Mouse (Mus musculus): Measurements from ENCODE around the gene Immp2l. TPM values are rescaled to one million over a fixed set of nuclear protein-coding genes. Genes with fewer than 3 reads are reported as not detected.

The Immp2l gene
- polyA plus RNA-seq, 1 experiment from 2014 or later = 30.5 TPM

DNA sequence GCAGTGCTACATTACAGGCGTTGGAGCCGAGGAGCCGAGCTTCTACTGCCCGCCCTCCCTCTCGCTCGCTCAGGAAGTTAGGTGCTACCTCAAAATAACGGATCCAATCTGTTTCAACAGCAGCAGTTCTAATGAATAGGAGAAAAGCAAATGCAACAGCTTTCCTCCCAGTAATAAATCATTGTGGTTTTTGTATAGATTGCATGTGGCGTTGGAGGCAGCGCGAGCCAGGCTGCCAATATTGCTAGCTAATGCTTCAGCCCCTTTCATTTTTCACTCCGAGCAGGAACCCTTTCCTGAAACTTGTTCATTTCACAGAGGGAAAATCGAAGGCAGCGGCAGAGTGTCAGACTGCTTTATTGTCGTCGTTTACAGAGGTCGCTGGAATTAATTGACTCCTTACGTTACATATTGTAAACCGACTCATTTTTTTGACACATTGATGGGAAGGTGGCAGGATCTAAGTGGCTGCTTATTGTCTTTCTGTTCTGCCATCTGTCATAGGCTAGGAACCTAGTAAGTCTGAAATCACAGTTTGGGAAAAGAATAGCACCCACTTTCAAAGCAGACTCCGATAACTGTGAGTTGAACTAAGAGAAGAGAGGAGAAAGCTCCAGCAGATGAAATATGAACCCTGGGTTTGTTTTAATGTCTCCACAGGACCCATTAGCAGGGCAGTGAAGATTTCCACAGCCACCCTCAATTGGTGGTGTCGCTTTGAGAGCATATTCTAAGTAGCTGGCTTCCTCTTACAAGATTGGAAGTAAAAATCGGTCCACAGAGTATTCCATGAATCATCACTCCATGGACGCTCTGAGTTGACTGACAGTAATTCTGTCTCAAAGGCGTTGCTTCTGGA, 459.9 kb downstream of the Immp2l start:
- Histone ChIP-seq H3K4me3 (ENCODE audit: low read depth, low read length) (peak overlapping the region; percentile 11), H3K27me3 (replicated peaks; ENCODE audit: control insufficient read depth, insufficient read depth, low read length) (no peaks in the 10 kb centered on the region), H3K4me2 (replicated peaks; ENCODE audit: low read depth) (peak overlapping the region; percentile 60), H3K27ac (ENCODE audit: low read depth, low read length) (no peak overlapping the region), H3K9me3 (ENCODE audit: control insufficient read depth) (no peaks in the 10 kb centered on the region), H3K4me1 (replicated peaks; ENCODE audit: control insufficient read depth, insufficient read depth, low read length) (no peaks in the 10 kb centered on the region), H3K9ac (ENCODE audit: low read depth, low read length) (no peak overlapping the region), H3K36me3 (ENCODE audit: control insufficient read depth, insufficient read depth) (no peaks in the 10 kb centered on the region)
- WGBS = 44% methylated on average over 23 of the region's 23 CpGs
- ATAC-seq = no peak
- no peak for TF ChIP-seq CTCF (IDR thresholded peaks at IDR 0.05; ENCODE audit: low read depth)

DNA sequence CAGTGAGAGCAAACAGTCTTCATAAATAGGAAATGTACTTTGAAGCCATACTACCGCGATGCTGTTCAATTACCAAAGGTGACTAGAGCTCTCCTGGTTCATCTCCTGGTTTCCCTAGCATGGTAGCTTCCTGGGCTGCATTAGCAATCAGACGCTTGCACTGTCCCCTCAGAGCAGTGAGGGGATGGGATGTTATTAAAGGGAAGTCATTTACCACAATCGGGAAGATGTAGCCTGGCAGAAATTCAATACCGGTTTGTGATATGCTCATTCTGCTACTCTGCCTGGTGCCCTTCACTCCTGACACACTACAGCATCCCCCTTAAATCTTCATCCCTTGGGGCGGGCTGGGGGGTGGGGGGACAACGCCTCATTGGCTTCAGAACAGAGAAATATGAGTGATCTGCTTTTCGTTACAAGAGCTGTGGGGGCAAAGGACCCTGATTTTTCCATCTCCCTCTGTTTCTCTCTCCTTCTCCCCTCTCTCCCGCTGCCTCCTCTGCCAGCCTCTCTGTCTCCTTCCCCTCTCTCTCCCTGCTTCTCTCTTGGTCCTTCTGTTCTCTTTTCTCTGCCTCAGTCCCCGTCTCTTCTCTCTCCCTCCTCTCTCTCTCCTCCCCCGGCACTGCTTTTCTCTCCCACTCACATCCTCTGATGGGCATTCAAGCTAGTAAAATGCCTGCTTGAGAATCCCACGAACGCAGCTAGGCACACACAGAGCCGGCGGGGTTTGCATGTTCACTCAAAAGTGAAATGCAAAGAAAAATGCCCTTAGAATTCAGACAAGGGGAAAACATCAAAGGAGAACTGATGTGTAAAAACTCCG, 461.0 kb downstream of the Immp2l start:
- no peaks in the 10 kb centered on the region for H3K9me3 ChIP-seq (ENCODE audit: control insufficient read depth)
- peak overlapping the region; percentile 29 for H3K4me3 ChIP-seq (ENCODE audit: low read depth, low read length)
- H3K36me3 ChIP-seq (ENCODE audit: control insufficient read depth, insufficient read depth) = no peaks in the 10 kb centered on the region
- no peak for TF ChIP-seq CTCF (IDR thresholded peaks at IDR 0.05; ENCODE audit: low read depth)
- peak overlapping the region; percentile 60 for H3K4me2 ChIP-seq (replicated peaks; ENCODE audit: low read depth)
- no peak overlapping the region for H3K9ac ChIP-seq (ENCODE audit: low read depth, low read length)
- H3K4me1 ChIP-seq (replicated peaks; ENCODE audit: control insufficient read depth, insufficient read depth, low read length) = no peaks in the 10 kb centered on the region
- no peaks in the 10 kb centered on the region for H3K27me3 ChIP-seq (replicated peaks; ENCODE audit: control insufficient read depth, insufficient read depth, low read length)
- 37% methylated on average over 16 of the region's 16 CpGs for WGBS
- no peak for ATAC-seq
- H3K27ac ChIP-seq (ENCODE audit: low read depth, low read length) = no peak overlapping the region

DNA sequence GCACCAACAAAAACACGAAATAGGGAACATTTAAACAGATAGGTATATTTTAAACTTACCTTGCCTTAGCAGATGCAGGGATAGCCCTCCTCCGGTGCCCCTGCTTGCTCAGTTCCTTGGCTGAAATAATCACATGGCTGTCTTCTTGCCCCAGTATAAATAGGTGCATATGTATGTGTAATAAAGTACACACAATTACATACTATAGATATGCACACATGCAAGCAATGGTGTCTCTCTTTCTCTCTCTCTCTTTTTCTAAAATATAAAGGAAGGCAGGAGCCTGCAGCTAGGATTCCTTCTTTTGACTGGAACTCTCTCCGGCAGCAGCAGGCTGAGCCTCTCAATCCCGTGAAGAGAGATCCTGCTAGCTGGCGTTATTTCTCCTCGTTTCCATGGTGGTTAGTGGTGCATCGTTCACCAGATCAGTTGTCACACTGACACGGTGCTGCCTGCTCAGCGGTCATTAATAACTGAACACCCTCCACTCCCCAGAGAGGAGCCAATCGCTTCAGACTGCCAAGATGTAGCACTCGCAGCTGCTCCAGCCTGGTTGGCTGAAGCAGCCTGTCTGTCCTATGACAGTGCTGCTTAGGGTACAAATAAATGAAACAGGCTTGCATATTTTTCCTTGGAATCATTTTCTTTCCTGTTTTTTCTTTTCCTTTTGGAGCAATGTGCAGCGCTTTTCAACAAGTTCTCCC, 461.8 kb downstream of the Immp2l start:
- H3K27me3 ChIP-seq (replicated peaks; ENCODE audit: control insufficient read depth, insufficient read depth, low read length) = no peaks in the 10 kb centered on the region
- no peak for ATAC-seq
- H3K9me3 ChIP-seq (ENCODE audit: control insufficient read depth) = no peaks in the 10 kb centered on the region
- 0 out of 2 replicates have a peak overlapping the region, but pooled peaks have one; percentile 3 for H3K9ac ChIP-seq (ENCODE audit: low read depth, low read length)
- H3K4me3 ChIP-seq (ENCODE audit: low read depth, low read length) = peak overlapping the region; percentile 29
- TF ChIP-seq CTCF (IDR thresholded peaks at IDR 0.05; ENCODE audit: low read depth) = no peak
- WGBS = 27% methylated on average over 12 of the region's 12 CpGs
- H3K36me3 ChIP-seq (ENCODE audit: control insufficient read depth, insufficient read depth) = no peaks in the 10 kb centered on the region
- H3K4me2 ChIP-seq (replicated peaks; ENCODE audit: low read depth) = peak overlapping the region; percentile 60
- no peaks in the 10 kb centered on the region for H3K4me1 ChIP-seq (replicated peaks; ENCODE audit: control insufficient read depth, insufficient read depth, low read length)
- H3K27ac ChIP-seq (ENCODE audit: low read depth, low read length) = no peak overlapping the region

DNA sequence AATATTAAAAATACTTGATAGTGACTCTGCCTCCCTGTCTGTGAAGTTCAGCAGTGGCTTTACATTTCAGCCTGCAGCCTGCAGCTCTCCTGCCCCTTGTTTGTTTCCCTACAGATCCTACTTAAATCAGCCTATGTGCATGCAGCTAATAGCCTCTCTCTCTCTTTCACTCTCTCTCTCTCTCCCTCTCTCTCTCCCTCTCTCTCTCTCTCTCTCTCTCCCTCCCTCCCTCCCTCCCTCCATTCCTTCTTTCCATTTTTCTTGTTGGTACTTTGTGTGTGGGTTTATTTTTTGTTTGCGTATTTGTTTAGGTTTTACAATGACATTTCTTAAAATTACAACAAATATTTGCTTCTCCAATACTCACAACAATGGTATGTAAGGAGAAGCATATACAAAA, 462.4 kb downstream of the Immp2l start, which contains the start of gene Lrrn3:
Lrrn3 (minus strand) TSS at position 101 of the 400 bp plus-strand sequence.
- Histone ChIP-seq H3K9me3 (ENCODE audit: control insufficient read depth) (no peaks in the 10 kb centered on the region), H3K4me2 (replicated peaks; ENCODE audit: low read depth) (peak within 1 kb of the TSS; percentile 60), H3K9ac (ENCODE audit: low read depth, low read length) (0 out of 2 replicates have a peak within 1 kb of the TSS, but pooled peaks have one; percentile 3), H3K27me3 (replicated peaks; ENCODE audit: control insufficient read depth, insufficient read depth, low read length) (no peaks in the 10 kb centered on the region), H3K27ac (ENCODE audit: low read depth, low read length) (no peak within 1 kb of the TSS), H3K4me3 (ENCODE audit: low read depth, low read length) (peak within 1 kb of the TSS; percentile 29), H3K4me1 (replicated peaks; ENCODE audit: control insufficient read depth, insufficient read depth, low read length) (no peaks in the 10 kb centered on the region), H3K36me3 (ENCODE audit: control insufficient read depth, insufficient read depth) (no peaks in the 10 kb centered on the region)
- WGBS = 96% methylated on average over 1 of the region's 1 CpGs
- ATAC-seq = no peak
- TF ChIP-seq CTCF (IDR thresholded peaks at IDR 0.05; ENCODE audit: low read depth) = no peak

DNA sequence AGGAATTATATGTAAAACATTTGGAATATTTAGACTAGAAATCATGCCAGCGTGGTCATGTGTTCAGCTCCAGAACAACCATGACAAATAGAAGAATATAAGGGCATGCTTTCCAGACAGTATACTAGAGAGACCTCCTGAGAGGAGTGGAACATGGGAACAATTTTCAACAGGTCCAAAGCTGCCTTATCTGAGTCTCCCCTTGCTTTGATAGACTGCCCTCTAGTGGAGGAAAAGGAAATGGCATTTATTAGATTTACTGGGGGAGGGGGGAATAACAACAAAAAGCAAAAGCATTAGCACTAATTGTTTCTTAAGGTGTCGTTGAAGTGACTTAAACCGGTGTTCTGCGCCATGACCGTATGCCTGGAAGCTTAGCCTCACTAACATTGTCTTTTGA, 463.1 kb downstream of the Immp2l start:
- peak; percentile 94 for TF ChIP-seq CTCF (IDR thresholded peaks at IDR 0.05; ENCODE audit: low read depth)
- WGBS = 25% methylated on average over 5 of the region's 5 CpGs
- H3K4me3 ChIP-seq (ENCODE audit: low read depth, low read length) = no peak overlapping the region
- H3K27ac ChIP-seq (ENCODE audit: low read depth, low read length) = no peak overlapping the region
- no peak for ATAC-seq
- H3K9me3 ChIP-seq (ENCODE audit: control insufficient read depth) = no peaks in the 10 kb centered on the region
- no peak overlapping the region for H3K9ac ChIP-seq (ENCODE audit: low read depth, low read length)
- H3K4me2 ChIP-seq (replicated peaks; ENCODE audit: low read depth) = no peak overlapping the region
- no peaks in the 10 kb centered on the region for H3K36me3 ChIP-seq (ENCODE audit: control insufficient read depth, insufficient read depth)
- no peaks in the 10 kb centered on the region for H3K4me1 ChIP-seq (replicated peaks; ENCODE audit: control insufficient read depth, insufficient read depth, low read length)
- H3K27me3 ChIP-seq (replicated peaks; ENCODE audit: control insufficient read depth, insufficient read depth, low read length) = no peaks in the 10 kb centered on the region

Data from intestine, postnatal 0 days (tissue).